In the genomic region with DNA sequence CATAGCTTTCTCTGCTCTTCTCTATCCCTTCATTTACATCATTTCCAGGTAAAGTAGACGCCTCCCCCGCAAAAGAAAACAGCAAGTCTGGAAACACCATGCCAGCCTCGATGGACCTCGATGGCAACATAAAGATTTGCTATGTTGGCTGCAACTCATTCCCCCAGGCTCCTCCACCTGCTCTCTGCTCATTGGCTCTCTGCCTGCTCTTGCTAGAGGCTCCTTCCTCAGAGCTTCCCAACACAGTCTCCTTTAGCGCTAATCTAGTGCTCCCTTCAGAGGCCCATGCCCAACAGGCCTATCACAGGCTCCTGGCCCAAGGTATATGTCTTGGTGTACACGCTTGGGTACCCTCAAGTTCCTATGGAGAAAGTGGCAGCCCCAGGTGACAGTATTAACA, we compare ENCODE assay signal across 23 mouse cellular contexts.
A peak's percentile ranks its signal among the peaks of the same experiment; 100 is the strongest.
DNase-seq lines count a peak whose midpoint lies in the region; ATAC-seq and TF ChIP-seq lines count a peak whose summit lies in the region.
"Had no signal": no experiment of that assay in that cellular context is flagged by ENCODE, and none has a peak within 500 bp of the region (broad histone marks: within the 10 kb centered on the region; RNA-seq: fewer than 3 reads in every experiment).

No protein-coding gene starts in this region.

- no peak for ATAC-seq in forebrain, embryonic 13.5 days
- ATAC-seq in forebrain, embryonic 16.5 days: no peak
- ATAC-seq in heart, embryonic 13.5 days (ENCODE audit: extremely low read depth, insufficient number of reproducible peaks, low FRiP score, low TSS enrichment): no peak
- ATAC-seq: inflammation-experienced regulatory T-cells, adult 6 months; midbrain, embryonic 15.5 days; Patski had no signal

- no peak overlapping the region for H3K4me3 ChIP-seq in cerebellum, adult 2 months (replicated peaks; ENCODE audit: insufficient read depth, low read depth, low read length)
- no peak overlapping the region for H3K4me3 ChIP-seq in forebrain, embryonic 13.5 days
- no peak overlapping the region for H3K4me3 ChIP-seq in forebrain, embryonic 16.5 days (replicated peaks; ENCODE audit: low read length)
- H3K4me3 ChIP-seq in heart, embryonic 13.5 days: no peak overlapping the region
- H3K4me3 ChIP-seq: embryonic facial prominence, embryonic 13.5 days; hindbrain, embryonic 15.5 days; left cerebral cortex, adult 2 months; limb, embryonic 12.5 days; lung, embryonic 15.5 days; midbrain, embryonic 10.5 days; midbrain, embryonic 15.5 days had no signal

- no peaks in the 10 kb centered on the region for H3K27me3 ChIP-seq in cerebellum, adult 2 months (ENCODE audit: control insufficient read depth, insufficient read depth, low read length)
- H3K27me3 ChIP-seq in forebrain, embryonic 13.5 days: no peaks in the 10 kb centered on the region
- H3K27me3 ChIP-seq in forebrain, embryonic 16.5 days (replicated peaks; ENCODE audit: control insufficient read depth, insufficient read depth, low read length): no peaks in the 10 kb centered on the region
- H3K27me3 ChIP-seq in heart, embryonic 13.5 days (replicated peaks): no peaks in the 10 kb centered on the region
- H3K27me3 ChIP-seq: embryonic facial prominence, embryonic 13.5 days; hindbrain, embryonic 15.5 days; limb, embryonic 12.5 days; lung, embryonic 15.5 days; midbrain, embryonic 15.5 days; Patski had no signal

- TF ChIP-seq CTCF in cerebellum, adult 2 months (IDR thresholded peaks at IDR 0.05; ENCODE audit: borderline replicate concordance, insufficient read depth, low read depth, low read length): no peak

- H3K27ac ChIP-seq in cerebellum, adult 2 months (ENCODE audit: insufficient read depth, low read length): peak overlapping the region; percentile 17; the same call in 1 of the 2 replicates
- 0 out of 2 replicates have a peak overlapping the region, but pooled peaks have one; percentile 65 for H3K27ac ChIP-seq in forebrain, embryonic 13.5 days
- no peak overlapping the region for H3K27ac ChIP-seq in forebrain, embryonic 16.5 days (ENCODE audit: low read length)
- peak overlapping the region; percentile 94 for H3K27ac ChIP-seq in heart, embryonic 13.5 days (replicated peaks)
- H3K27ac ChIP-seq: embryonic facial prominence, embryonic 13.5 days; left cerebral cortex, adult 2 months; limb, embryonic 12.5 days; lung, embryonic 15.5 days; midbrain, embryonic 10.5 days had no signal

- intact Hi-C loops in heart, postnatal 14 days (cut with DNase I): no loop called here

- no peak for TF ChIP-seq POLR2A in cerebellum, adult 2 months (IDR thresholded peaks at IDR 0.05; ENCODE audit: borderline replicate concordance, insufficient read depth, low read length)

- H3K9me3 ChIP-seq in forebrain, embryonic 13.5 days (replicated peaks): no peaks in the 10 kb centered on the region
- no peaks in the 10 kb centered on the region for H3K9me3 ChIP-seq in forebrain, embryonic 16.5 days (ENCODE audit: control insufficient read depth, low read length)
- no peaks in the 10 kb centered on the region for H3K9me3 ChIP-seq in heart, embryonic 13.5 days
- H3K9me3 ChIP-seq: embryonic facial prominence, embryonic 13.5 days; hindbrain, embryonic 15.5 days; limb, embryonic 12.5 days; lung, embryonic 15.5 days; midbrain, embryonic 10.5 days; midbrain, embryonic 15.5 days had no signal

- DNase-seq in cerebellum, adult 2 months: peak in 1 of 2 experiments; percentile 57
- no peak for DNase-seq in cerebellum, adult 11 months
- DNase-seq in heart, postnatal 14 days: no peak
- DNase-seq in brain, adult 2 months (ENCODE audit: low read depth, low spot score): peak; percentile 60
- DNase-seq: adrenal gland, postnatal 10 days; heart, postnatal 4 days; kidney, adult 11 months; kidney, postnatal 14 days; right cerebral cortex, adult 18-20 months; spleen, adult 18-20 months; thymus, postnatal 25 days had no signal

- 48% methylated on average over 6 of the region's 6 CpGs for whole genome bisulfite sequencing in cerebellum, adult 2 months
- WGBS in forebrain, embryonic 13.5 days: 82% methylated on average over 6 of the region's 6 CpGs
- WGBS in forebrain, embryonic 16.5 days: 67% methylated on average over 6 of the region's 6 CpGs
- WGBS in heart, embryonic 13.5 days: 87% methylated on average over 6 of the region's 6 CpGs

- H3K36me3 ChIP-seq in forebrain, embryonic 13.5 days (ENCODE audit: poor library complexity, severe bottlenecking): peaks cover 19% of the 10 kb centered on the region; the same call in 1 of the 2 replicates
- H3K36me3 ChIP-seq in forebrain, embryonic 16.5 days (ENCODE audit: control insufficient read depth, insufficient read depth): no peaks in the 10 kb centered on the region
- peaks cover 33% of the 10 kb centered on the region for H3K36me3 ChIP-seq in heart, embryonic 13.5 days
- H3K36me3 ChIP-seq: hindbrain, embryonic 15.5 days; midbrain, embryonic 15.5 days had no signal

- H3K4me2 ChIP-seq in forebrain, embryonic 13.5 days: no peak overlapping the region
- H3K4me2 ChIP-seq in forebrain, embryonic 16.5 days (ENCODE audit: low read length): no peak overlapping the region
- H3K4me2 ChIP-seq in heart, embryonic 13.5 days: no peak overlapping the region
- H3K4me2 ChIP-seq: embryonic facial prominence, embryonic 13.5 days; hindbrain, embryonic 15.5 days; limb, embryonic 12.5 days; lung, embryonic 15.5 days; midbrain, embryonic 15.5 days had no signal

- H3K9ac ChIP-seq in forebrain, embryonic 13.5 days: no peak overlapping the region
- no peak overlapping the region for H3K9ac ChIP-seq in forebrain, embryonic 16.5 days (replicated peaks; ENCODE audit: low read depth, low read length)
- no peak overlapping the region for H3K9ac ChIP-seq in heart, embryonic 13.5 days
- H3K9ac ChIP-seq: embryonic facial prominence, embryonic 13.5 days; hindbrain, embryonic 15.5 days; limb, embryonic 12.5 days; lung, embryonic 15.5 days had no signal

- H3K4me1 ChIP-seq in cerebellum, adult 2 months (ENCODE audit: control insufficient read depth, insufficient read depth, low read length): peaks cover 28% of the 10 kb centered on the region
- H3K4me1 ChIP-seq in forebrain, embryonic 13.5 days: peaks cover 23% of the 10 kb centered on the region
- peaks cover 15% of the 10 kb centered on the region for H3K4me1 ChIP-seq in forebrain, embryonic 16.5 days (replicated peaks; ENCODE audit: control insufficient read depth, insufficient read depth, low read length)
- H3K4me1 ChIP-seq in heart, embryonic 13.5 days: peaks cover 79% of the 10 kb centered on the region
